Mouse (Mus musculus) small intestine, adult 2 months (tissue): Measurements from ENCODE around the gene Cyb5r3.

Experiments
- CTCF ChIP-seq: fragments of 200-500 bp; IDR thresholded peaks from 2 replicates; pipeline ENCODE4 v1.5.1; 2012; ENCODE audit warnings: low read depth, mild to moderate bottlenecking, control low read depth, inconsistent platforms, low read length, moderate library complexity, mixed read lengths; ENCODE audit not compliant: insufficient replicate concordance, insufficient read length; ENCODE audit errors: extremely low read depth
- POLR2A ChIP-seq: fragments of 200-500 bp; IDR thresholded peaks from 2 replicates; pipeline ENCODE4 v1.6.1; 2012; ENCODE audit warnings: low read depth, mild to moderate bottlenecking, control low read depth, inconsistent platforms, low read length, moderate library complexity

GRCm38 (mm10) chr15:83114106-83114505, 58.3 kb downstream of the Cyb5r3 start:
- TF ChIP-seq CTCF: no peak
- TF ChIP-seq POLR2A: no peak
